Mouse (Mus musculus) urinary bladder, postnatal 36 days (tissue): ENCODE measurements around the gene Mamdc4.

Experiments
- DNase-seq, 2 experiments: peaks; one replicate each; pipeline ENCODE4 v3.0.0; 2022; ENCODE audit warnings: low spot score in 2 of 2, mixed read lengths in 1 of 2

Mamdc4 gene

GRCm38 (mm10) chr2:25574579-25575431 lies at the start of gene Mamdc4, which contains the start of gene Phpt1:
Gene Mamdc4 (minus strand): TSS chr2:25574845.
Gene Phpt1 (minus strand): TSS chr2:25575224.
- DNase-seq = peak; percentile 96

- DNase-seq = peak; percentile 90 to 93
Measured at GRCm38 (mm10) chr2:25621229-25622200, 46.9 kb upstream of the Mamdc4 start, which contains the start of gene Tmem141. Gene Tmem141 (minus strand): TSS chr2:25622005.

GRCm38 (mm10) chr2:25620852-25621228 lies 46.2 kb upstream of the Mamdc4 start:
- no peak for DNase-seq

- DNase-seq = no peak
Measured at GRCm38 (mm10) chr2:25620386-25620785, 45.7 kb upstream of the Mamdc4 start.

- no peak for DNase-seq
Measured at GRCm38 (mm10) chr2:25617578-25617977, 42.9 kb upstream of the Mamdc4 start, which contains the start of gene Ccdc183. Gene Ccdc183 (minus strand): TSS chr2:25617678.

GRCm38 (mm10) chr2:25616398-25616797 lies 41.8 kb upstream of the Mamdc4 start:
- no peak for DNase-seq

- no peak for DNase-seq
Measured at GRCm38 (mm10) chr2:25608671-25609070, 34.0 kb upstream of the Mamdc4 start.

GRCm38 (mm10) chr2:25607761-25608622 lies 33.3 kb upstream of the Mamdc4 start, which contains the start of gene Rabl6:
Gene Rabl6 (minus strand): TSS chr2:25608521.
- peak; percentile 84 to 89 for DNase-seq

GRCm38 (mm10) chr2:25602526-25602925 lies 27.9 kb upstream of the Mamdc4 start:
- no peak for DNase-seq

- no peak for DNase-seq
Measured at GRCm38 (mm10) chr2:25600037-25600436, 25.4 kb upstream of the Mamdc4 start.

- no peak for DNase-seq
Measured at GRCm38 (mm10) chr2:25598749-25599148, 24.1 kb upstream of the Mamdc4 start.

GRCm38 (mm10) chr2:25596765-25597510 lies 22.3 kb upstream of the Mamdc4 start:
- no peak for DNase-seq

- DNase-seq = no peak
Measured at GRCm38 (mm10) chr2:25591863-25592262, 17.2 kb upstream of the Mamdc4 start.

- no peak for DNase-seq
Measured at GRCm38 (mm10) chr2:25588227-25588907, 13.7 kb upstream of the Mamdc4 start.

GRCm38 (mm10) chr2:25587290-25587689 lies 12.6 kb upstream of the Mamdc4 start:
- DNase-seq = no peak

GRCm38 (mm10) chr2:25585601-25586000 lies 11.0 kb upstream of the Mamdc4 start:
- no peak for DNase-seq

GRCm38 (mm10) chr2:25584856-25585255 lies 10.2 kb upstream of the Mamdc4 start:
- DNase-seq = no peak

- no peak for DNase-seq
Measured at GRCm38 (mm10) chr2:25584152-25584551, 9.5 kb upstream of the Mamdc4 start.

GRCm38 (mm10) chr2:25583571-25583970 lies 8.9 kb upstream of the Mamdc4 start:
- DNase-seq = no peak

- no peak for DNase-seq
Measured at GRCm38 (mm10) chr2:25583120-25583481, 8.5 kb upstream of the Mamdc4 start.
